Mouse (Mus musculus) small intestine, adult 2 months (tissue): ENCODE data around the gene Aipl1. TPM values are rescaled to one million over a fixed set of nuclear protein-coding genes. Genes with fewer than 3 reads are reported as not detected.

Source experiments
- H3K27ac ChIP-seq: fragments of 200-500 bp; 2 replicates; pipeline ENCODE4 v1.5.1; 2012; ENCODE audit warnings: low read depth, low read length, control low read depth, inconsistent platforms; ENCODE audit not compliant: insufficient read depth
- H3K27me3 ChIP-seq: fragments of 200-500 bp; 2 replicates; pipeline ENCODE4 v1.6.1; 2012; ENCODE audit warnings: mild to moderate bottlenecking, moderate library complexity, low read length, inconsistent platforms; ENCODE audit not compliant: control insufficient read depth, insufficient read depth
- H3K36me3 ChIP-seq: fragments of 200-500 bp; 2 replicates; pipeline ENCODE4 v1.6.1; 2012; ENCODE audit warnings: mild to moderate bottlenecking, low read length, control low read depth, inconsistent platforms; ENCODE audit not compliant: control insufficient read depth, insufficient read depth
- H3K4me1 ChIP-seq: fragments of 200-500 bp; 2 replicates; pipeline ENCODE4 v1.6.1; 2012; ENCODE audit warnings: low read length, inconsistent platforms, mixed read lengths; ENCODE audit not compliant: control insufficient read depth, insufficient read depth, insufficient read length
- H3K4me3 ChIP-seq: fragments of 200-500 bp; 2 replicates; pipeline ENCODE4 v1.5.1; 2012; ENCODE audit warnings: low read depth, mild to moderate bottlenecking, control low read depth, inconsistent platforms, low read length, moderate library complexity
- CTCF ChIP-seq: fragments of 200-500 bp; IDR thresholded peaks from 2 replicates; pipeline ENCODE4 v1.5.1; 2012; ENCODE audit warnings: low read depth, mild to moderate bottlenecking, control low read depth, inconsistent platforms, low read length, moderate library complexity, mixed read lengths; ENCODE audit not compliant: insufficient replicate concordance, insufficient read length; ENCODE audit errors: extremely low read depth
- POLR2A ChIP-seq: fragments of 200-500 bp; IDR thresholded peaks from 2 replicates; pipeline ENCODE4 v1.6.1; 2012; ENCODE audit warnings: low read depth, mild to moderate bottlenecking, control low read depth, inconsistent platforms, low read length, moderate library complexity
- WGBS: fragments of 180-500 bp; shearing (Covaris S2); methylation state at CpG from one replicate; pipeline ENCODE4 v1.1.7; 2018; 5-methylcytosine and 5-hydroxymethylcytosine counted together
- polyA plus RNA-seq: library from polyadenylated mRNA; depleted of rRNA; stranded (reverse); fragments of >200 nt; gene quantifications from 2 replicates; pipeline ENCODE4 v1.2.3, GENCODE M21; 2012

The Aipl1 gene
- polyA plus RNA-seq, 1 experiment: 0.11 TPM

DNA sequence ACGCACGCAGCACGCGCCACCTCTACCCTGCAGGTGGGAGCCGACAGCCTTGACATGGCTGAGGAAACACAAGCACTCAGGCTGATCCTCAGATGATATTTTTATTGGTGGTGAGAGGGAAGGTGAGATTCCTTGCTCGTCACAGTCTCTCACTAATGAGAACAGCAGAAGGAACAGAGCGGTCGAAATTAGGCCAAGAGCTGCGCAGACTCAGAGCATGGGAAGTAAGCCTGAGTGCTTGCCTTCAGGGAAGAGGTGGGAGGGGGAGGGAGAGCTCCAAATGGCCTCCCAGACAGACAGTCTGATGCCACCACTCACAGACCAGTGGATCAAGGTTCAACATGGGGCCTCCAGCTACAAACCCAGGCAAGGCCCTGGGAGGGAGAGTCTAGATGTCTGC is 10.8 kb downstream of the Aipl1 start:
- Histone ChIP-seq H3K4me3 (no peak overlapping the region), H3K27ac (no peak overlapping the region), H3K36me3 (no peaks in the 10 kb centered on the region), H3K4me1 (no peaks in the 10 kb centered on the region), H3K27me3 (no peaks in the 10 kb centered on the region)
- TF ChIP-seq POLR2A (no peak), CTCF (no peak)
- 84% methylated on average over 9 of the region's 9 CpGs for WGBS

DNA sequence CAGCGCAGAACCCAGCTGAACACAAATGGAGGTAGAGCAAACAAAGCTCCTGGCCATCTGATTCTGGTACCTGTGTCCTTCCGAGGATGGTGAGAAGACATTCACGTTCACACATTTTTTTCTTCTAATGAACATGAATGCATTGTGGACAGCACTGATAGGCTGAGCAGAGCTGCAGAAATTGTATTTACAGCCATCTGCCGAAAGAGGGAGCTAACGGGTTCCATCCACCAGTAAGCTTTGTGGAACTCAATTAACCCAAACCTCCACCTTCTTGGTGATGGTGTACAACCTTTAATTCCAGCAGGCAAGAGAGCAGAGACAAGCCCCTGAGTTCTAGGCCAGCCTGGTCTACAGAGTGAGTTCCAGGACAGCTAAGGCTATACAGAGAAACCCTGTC is 11.5 kb downstream of the Aipl1 start:
- Histone ChIP-seq H3K36me3 (no peaks in the 10 kb centered on the region), H3K27me3 (no peaks in the 10 kb centered on the region), H3K4me3 (no peak overlapping the region), H3K27ac (no peak overlapping the region), H3K4me1 (no peaks in the 10 kb centered on the region)
- TF ChIP-seq CTCF (no peak), POLR2A (no peak)
- WGBS: 35% methylated on average over 5 of the region's 5 CpGs

DNA sequence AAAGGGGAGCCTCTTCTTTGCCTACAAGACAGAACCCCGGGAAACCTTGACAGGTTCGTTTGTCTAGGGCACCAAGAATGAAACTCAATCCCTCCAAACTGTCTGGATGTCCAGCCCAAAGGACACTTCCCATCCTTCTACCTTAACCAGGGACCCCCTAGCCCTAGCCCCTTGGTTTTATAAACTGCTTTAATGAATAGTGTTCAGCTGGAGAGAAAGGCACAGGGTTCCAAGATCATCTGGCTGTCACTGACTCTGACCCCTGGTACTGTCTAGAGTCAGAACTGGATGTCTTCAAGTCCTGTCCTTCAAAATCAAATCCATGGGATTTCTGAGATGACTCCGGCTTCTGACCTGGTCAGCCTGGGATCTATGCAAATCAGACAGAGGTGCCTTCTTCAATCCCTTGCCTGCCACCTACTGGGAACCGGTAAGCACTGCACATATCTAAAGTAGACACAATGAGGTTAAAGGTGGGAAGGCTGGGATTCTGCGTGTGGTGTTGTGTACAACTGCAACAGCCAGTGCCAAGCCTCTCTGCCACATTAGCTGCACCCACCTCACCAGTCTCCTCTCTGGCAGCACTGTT is 13.0 kb downstream of the Aipl1 start:
- Histone ChIP-seq H3K27ac (no peak overlapping the region), H3K4me3 (no peak overlapping the region), H3K27me3 (no peaks in the 10 kb centered on the region), H3K4me1 (no peaks in the 10 kb centered on the region), H3K36me3 (no peaks in the 10 kb centered on the region)
- 17% methylated on average over 5 of the region's 5 CpGs for WGBS
- TF ChIP-seq POLR2A: no peak
- TF ChIP-seq CTCF: peak; percentile 67; the same call in 1 of the 2 replicates

DNA sequence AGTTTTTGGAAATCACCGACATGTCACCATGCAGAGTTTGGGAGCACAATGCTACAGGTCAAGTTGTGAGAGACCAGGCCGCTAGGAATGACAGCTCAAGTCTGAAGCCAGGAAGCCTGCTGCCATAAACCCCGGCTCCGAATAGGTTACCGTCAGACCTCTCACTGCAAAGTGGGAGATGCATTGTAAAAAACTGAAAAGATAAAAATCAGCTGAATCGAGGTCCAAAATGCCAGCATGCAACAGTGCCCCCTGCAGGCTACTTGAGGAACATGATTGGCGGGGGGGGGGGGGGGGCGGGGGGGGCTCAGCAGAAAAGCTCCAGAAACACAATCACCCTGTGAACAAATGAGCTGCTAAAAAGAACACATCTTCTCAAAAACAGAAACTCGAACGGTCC is 13.7 kb downstream of the Aipl1 start:
- no peaks in the 10 kb centered on the region for H3K36me3 ChIP-seq
- WGBS: 25% methylated on average over 10 of the region's 10 CpGs
- no peak overlapping the region for H3K27ac ChIP-seq

DNA sequence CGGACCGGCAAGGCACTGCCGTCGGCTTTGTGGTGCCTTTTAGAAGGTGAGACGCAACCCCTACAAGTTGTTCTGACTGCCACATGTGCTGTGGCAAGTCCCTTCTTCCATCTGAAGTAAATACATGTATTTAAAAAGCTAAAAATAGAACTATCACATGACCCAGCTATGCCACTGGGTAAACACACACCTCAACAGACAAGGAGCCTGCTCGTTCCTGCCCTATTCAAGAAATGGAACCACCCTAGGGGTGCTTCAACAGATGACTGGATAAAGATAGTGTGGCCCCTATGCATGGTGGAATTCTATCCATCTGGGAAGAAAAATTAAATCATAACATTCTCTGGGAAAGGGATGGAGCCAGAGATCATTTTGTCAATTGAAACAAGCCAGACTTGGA is 14.5 kb downstream of the Aipl1 start:
- Histone ChIP-seq H3K4me3 (no peak overlapping the region), H3K36me3 (no peaks in the 10 kb centered on the region), H3K27me3 (no peaks in the 10 kb centered on the region), H3K27ac (no peak overlapping the region), H3K4me1 (no peaks in the 10 kb centered on the region)
- 61% methylated on average over 6 of the region's 6 CpGs for WGBS
- TF ChIP-seq CTCF: no peak

More for the DNA sequence above, 13.7 kb downstream of the Aipl1 start:
- Histone ChIP-seq H3K27me3 (no peaks in the 10 kb centered on the region), H3K4me1 (no peaks in the 10 kb centered on the region), H3K4me3 (no peak overlapping the region)
- TF ChIP-seq CTCF (peak; percentile 38; the same call in 1 of the 2 replicates), POLR2A (no peak)

DNA sequence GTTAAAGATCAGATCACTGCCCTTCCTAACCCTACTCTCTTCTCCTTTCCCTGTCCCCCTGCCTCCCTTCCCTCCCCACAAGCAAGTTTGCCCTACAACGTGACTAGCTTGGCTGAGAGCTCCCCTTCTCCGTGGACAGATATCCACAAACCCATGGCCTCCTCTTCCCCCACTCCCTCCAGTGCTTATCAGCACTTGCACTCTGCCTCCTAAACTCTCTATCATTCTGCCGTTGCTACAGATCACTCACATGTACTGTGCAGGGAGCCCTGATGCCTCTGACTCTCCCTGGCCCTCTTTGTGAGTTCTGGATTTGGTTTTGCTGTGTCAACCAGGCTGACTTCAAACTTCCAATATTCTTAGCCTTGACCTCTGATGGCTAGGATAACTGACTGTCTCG is 16.3 kb downstream of the Aipl1 start:
- WGBS: 43% methylated on average over 4 of the region's 4 CpGs
- Histone ChIP-seq H3K27ac (no peak overlapping the region), H3K27me3 (no peaks in the 10 kb centered on the region), H3K36me3 (no peaks in the 10 kb centered on the region), H3K4me1 (no peaks in the 10 kb centered on the region), H3K4me3 (no peak overlapping the region)
- TF ChIP-seq POLR2A (no peak), CTCF (no peak)

DNA sequence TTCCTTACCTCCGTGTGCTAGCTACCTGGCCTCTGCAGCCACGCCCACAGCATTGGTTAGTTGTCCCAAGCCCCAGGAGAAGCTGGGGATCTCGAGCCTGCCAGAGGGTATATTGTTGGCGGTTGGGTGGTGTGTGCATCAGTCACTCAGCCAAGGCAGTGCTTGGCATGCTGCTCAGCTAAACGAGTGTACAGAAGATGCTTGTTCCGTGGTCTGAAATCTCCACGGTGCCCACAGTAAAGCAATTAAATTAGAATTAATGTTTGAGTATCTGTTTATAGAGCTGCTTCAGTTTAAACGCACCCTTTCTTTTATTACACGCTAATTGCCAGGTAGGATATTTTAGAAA is 20.1 kb downstream of the Aipl1 start:
- Histone ChIP-seq H3K27ac (no peak overlapping the region), H3K4me3 (no peak overlapping the region), H3K27me3 (no peaks in the 10 kb centered on the region), H3K4me1 (no peaks in the 10 kb centered on the region), H3K36me3 (no peaks in the 10 kb centered on the region)
- WGBS: 51% methylated on average over 9 of the region's 9 CpGs
- TF ChIP-seq POLR2A: no peak
- no peak for TF ChIP-seq CTCF

DNA sequence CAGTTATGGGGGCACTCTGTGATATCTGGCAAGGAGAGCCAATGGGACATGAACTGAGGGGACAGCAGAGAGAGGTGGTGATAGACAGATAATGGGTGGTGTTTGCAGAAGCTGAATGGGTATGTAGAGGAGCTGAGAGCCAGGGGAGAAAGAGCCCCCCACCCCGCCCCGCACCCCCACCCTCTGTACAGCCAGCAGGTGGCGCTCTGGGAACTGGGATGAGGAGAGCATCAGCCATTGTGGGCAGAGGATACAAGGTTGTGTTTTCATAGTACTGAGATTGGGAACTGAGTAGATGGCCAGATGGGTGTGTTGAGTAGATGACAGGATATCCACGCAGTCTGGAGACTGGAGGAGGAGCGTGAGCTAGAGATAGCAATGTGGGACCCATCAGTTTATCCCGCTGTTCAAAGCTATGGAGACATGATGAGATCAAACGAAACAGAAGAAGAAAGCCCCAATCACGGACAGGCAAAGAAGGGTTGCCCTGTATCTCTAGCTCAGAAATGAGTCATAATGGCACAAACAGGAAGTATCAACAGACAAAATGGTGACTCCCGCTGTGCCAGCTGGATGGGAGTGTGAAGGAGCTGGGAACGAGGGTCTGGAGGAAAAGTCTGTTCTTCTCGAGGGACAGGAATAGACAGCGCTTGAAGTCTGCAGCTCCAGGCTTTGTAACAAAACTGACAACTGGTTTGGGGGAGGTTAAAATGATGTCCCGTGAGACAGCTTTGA is 20.6 kb downstream of the Aipl1 start:
- Histone ChIP-seq H3K36me3 (no peaks in the 10 kb centered on the region), H3K27me3 (no peaks in the 10 kb centered on the region), H3K27ac (no peak overlapping the region), H3K4me3 (no peak overlapping the region), H3K4me1 (no peaks in the 10 kb centered on the region)
- TF ChIP-seq CTCF: no peak
- WGBS: 74% methylated on average over 13 of the region's 13 CpGs
